Mouse (Mus musculus): ENCODE measurements at regions not wholly inside any gene's neighbourhood (a gene's known extent, or its start where the extent isn't known, plus 50 kb on each side); places are given as distances from the start of the nearest gene placed in this dataset.

DNA sequence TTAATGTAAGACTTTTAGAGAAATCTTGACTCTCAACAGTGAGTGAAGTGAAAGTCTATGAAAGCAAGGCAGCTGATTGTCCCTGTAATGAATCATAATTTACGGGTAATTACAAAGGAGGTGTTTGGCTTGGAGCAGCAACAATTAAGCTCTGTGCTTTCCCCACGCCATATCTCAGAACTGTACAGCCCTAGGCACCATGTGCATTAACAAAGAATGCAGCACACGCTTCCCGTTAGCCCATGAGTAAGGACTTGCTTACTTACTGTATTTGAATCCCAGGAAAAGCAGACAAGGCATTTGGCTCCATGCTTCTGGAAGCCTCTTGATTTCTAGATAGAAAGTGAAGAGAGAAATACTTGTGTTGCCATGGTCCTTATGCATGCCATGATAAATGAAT is 354.2 kb upstream of the Hs6st1 start:
- H3K4me3 ChIP-seq (ENCODE audit: low read length) = no peak overlapping the region
- no peaks in the 10 kb centered on the region for H3K36me3 ChIP-seq (ENCODE audit: control insufficient read depth, insufficient read depth, low read length)
- H3K4me2 ChIP-seq (ENCODE audit: low read length) = no peak overlapping the region
- H3K27ac ChIP-seq (ENCODE audit: low read depth, low read length) = no peak overlapping the region
- no peaks in the 10 kb centered on the region for H3K9me3 ChIP-seq (ENCODE audit: control insufficient read depth, low read length)
- no peak overlapping the region for H3K9ac ChIP-seq (ENCODE audit: low read depth, low read length)
- no peaks in the 10 kb centered on the region for H3K27me3 ChIP-seq (replicated peaks; ENCODE audit: control insufficient read depth, insufficient read depth, low read length)
- no peaks in the 10 kb centered on the region for H3K4me1 ChIP-seq (ENCODE audit: control insufficient read depth, insufficient read depth, low read depth, low read length)
- no peak for ATAC-seq
- 60% methylated on average over 4 of the region's 4 CpGs for WGBS

DNA sequence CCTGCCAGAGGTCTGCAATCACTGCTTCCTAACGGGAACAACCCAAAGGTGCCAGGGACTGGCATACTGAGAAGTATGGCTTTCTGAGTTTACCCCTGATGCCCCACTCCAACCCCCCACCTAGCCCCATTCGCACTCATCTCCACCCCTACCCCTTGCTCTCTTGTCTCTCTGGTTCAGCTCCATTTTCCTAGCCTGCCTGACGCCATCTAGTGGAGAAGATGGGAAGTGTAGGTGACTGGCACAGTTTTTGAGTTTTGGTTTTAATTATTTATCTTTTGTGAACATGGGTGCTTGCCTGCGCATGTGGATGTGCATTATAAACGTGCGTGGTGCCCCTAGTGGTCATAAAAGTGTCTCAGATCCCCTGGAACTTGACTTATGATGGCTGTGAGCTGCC is 352.3 kb upstream of the Hs6st1 start:
- Histone ChIP-seq H3K4me1 (ENCODE audit: control insufficient read depth, insufficient read depth, low read depth, low read length) (no peaks in the 10 kb centered on the region), H3K36me3 (ENCODE audit: control insufficient read depth, insufficient read depth, low read length) (no peaks in the 10 kb centered on the region), H3K4me3 (ENCODE audit: low read length) (no peak overlapping the region), H3K9ac (ENCODE audit: low read depth, low read length) (no peak overlapping the region), H3K9me3 (ENCODE audit: control insufficient read depth, low read length) (no peaks in the 10 kb centered on the region), H3K4me2 (ENCODE audit: low read length) (no peak overlapping the region), H3K27me3 (replicated peaks; ENCODE audit: control insufficient read depth, insufficient read depth, low read length) (no peaks in the 10 kb centered on the region), H3K27ac (ENCODE audit: low read depth, low read length) (no peak overlapping the region)
- no peak for ATAC-seq
- WGBS = 66% methylated on average over 6 of the region's 6 CpGs

DNA sequence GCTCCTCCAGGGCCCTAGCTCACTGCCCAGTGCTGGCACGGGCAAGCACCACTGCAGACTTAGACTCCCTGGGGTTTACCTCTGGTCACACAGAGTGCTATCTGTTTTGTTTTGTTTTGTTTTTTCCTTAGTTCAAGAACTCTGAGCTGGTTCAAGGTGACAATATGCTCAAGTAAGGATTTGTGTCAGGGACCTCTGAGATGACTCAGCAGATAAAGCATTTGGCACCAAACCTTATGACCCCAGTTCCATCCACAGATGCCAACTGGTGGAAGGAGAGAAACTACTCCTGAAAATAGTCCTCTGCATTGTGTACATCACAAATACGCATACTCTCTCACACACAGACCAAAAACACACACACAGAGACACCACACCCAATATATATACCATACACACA is 351.0 kb upstream of the Hs6st1 start:
- 88% methylated on average over 2 of the region's 2 CpGs for WGBS
- Histone ChIP-seq H3K27ac (ENCODE audit: low read depth, low read length) (no peak overlapping the region), H3K4me1 (ENCODE audit: control insufficient read depth, insufficient read depth, low read depth, low read length) (no peaks in the 10 kb centered on the region), H3K4me2 (ENCODE audit: low read length) (no peak overlapping the region), H3K9ac (ENCODE audit: low read depth, low read length) (no peak overlapping the region), H3K4me3 (ENCODE audit: low read length) (no peak overlapping the region), H3K27me3 (replicated peaks; ENCODE audit: control insufficient read depth, insufficient read depth, low read length) (no peaks in the 10 kb centered on the region), H3K36me3 (ENCODE audit: control insufficient read depth, insufficient read depth, low read length) (no peaks in the 10 kb centered on the region), H3K9me3 (ENCODE audit: control insufficient read depth, low read length) (no peaks in the 10 kb centered on the region)
- no peak for ATAC-seq

DNA sequence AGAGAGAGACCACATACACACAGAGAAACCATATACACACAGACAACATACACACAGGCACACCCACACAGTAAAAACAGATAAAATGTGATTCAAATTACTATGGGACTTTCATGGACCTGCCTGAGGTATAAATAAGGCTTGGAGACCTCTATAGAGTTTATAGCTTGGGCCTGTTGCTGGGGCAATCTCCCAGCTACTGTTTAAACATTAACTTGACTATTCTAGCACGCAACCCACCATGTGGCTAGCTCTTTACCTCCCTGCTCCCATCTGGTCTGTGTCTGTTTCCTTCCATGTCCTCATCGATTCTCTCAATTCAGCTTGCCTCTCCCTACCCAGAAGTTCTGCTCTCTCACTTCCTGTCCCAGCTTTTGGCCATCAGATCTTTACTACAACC is 350.5 kb upstream of the Hs6st1 start:
- H3K4me2 ChIP-seq (ENCODE audit: low read length) = no peak overlapping the region
- H3K36me3 ChIP-seq (ENCODE audit: control insufficient read depth, insufficient read depth, low read length) = no peaks in the 10 kb centered on the region
- no peak overlapping the region for H3K27ac ChIP-seq (ENCODE audit: low read depth, low read length)
- no peaks in the 10 kb centered on the region for H3K27me3 ChIP-seq (replicated peaks; ENCODE audit: control insufficient read depth, insufficient read depth, low read length)
- no peaks in the 10 kb centered on the region for H3K4me1 ChIP-seq (ENCODE audit: control insufficient read depth, insufficient read depth, low read depth, low read length)
- 58% methylated on average over 2 of the region's 2 CpGs for WGBS
- H3K9ac ChIP-seq (ENCODE audit: low read depth, low read length) = no peak overlapping the region
- H3K4me3 ChIP-seq (ENCODE audit: low read length) = no peak overlapping the region
- no peaks in the 10 kb centered on the region for H3K9me3 ChIP-seq (ENCODE audit: control insufficient read depth, low read length)
- ATAC-seq = no peak

DNA sequence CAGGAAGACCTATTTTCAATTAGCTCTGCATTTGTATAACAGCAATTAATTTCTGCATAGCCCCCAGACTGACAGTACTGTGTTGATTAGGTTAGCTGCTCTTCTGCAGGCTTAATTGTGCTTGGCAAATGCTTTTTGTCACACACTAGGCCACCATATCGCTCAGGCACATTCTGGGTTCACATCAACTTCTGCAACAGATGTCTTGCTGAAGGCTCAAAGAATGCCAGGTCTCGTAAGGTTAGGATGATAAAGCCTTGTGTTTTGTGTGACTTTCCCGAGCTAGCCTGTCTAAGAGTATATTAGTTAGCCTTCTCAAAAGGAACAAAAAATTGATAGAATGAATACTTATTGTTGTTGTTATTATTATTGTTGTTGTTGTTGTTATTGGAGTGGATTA is 348.1 kb upstream of the Hs6st1 start:
- Histone ChIP-seq H3K27ac (ENCODE audit: low read depth, low read length) (no peak overlapping the region), H3K4me2 (ENCODE audit: low read length) (no peak overlapping the region), H3K4me3 (ENCODE audit: low read length) (no peak overlapping the region), H3K27me3 (replicated peaks; ENCODE audit: control insufficient read depth, insufficient read depth, low read length) (no peaks in the 10 kb centered on the region), H3K4me1 (ENCODE audit: control insufficient read depth, insufficient read depth, low read depth, low read length) (no peaks in the 10 kb centered on the region), H3K36me3 (ENCODE audit: control insufficient read depth, insufficient read depth, low read length) (no peaks in the 10 kb centered on the region), H3K9ac (ENCODE audit: low read depth, low read length) (no peak overlapping the region), H3K9me3 (ENCODE audit: control insufficient read depth, low read length) (no peaks in the 10 kb centered on the region)
- WGBS = 61% methylated on average over 3 of the region's 3 CpGs
- ATAC-seq = no peak

DNA sequence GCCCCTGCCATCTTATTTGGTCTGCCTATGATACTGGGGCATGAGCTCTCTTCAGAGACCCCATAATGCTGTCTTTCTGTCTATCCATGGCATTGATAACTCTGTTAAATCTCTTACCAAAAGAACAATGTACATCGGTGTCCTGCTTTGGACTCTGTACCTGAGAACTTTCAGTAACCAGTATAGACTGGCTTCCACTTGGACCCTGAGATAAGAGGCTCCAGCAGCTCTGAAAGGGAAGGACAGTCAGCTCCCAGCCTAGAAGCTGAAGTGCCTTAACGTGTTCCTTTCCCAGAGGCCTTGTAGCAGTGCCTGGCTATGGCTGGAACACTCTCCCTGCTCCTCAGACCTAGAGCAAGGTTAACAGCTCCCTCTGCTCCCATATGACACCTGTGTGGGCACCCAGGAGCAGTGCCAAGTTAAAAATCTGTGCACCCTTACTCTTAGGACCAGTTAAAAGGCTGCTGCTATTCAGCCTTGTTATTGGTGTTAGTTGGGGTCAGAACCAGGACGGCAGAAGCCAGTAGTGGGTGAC is 343.8 kb upstream of the Hs6st1 start:
- no peaks in the 10 kb centered on the region for H3K9me3 ChIP-seq (ENCODE audit: control insufficient read depth, low read length)
- no peaks in the 10 kb centered on the region for H3K36me3 ChIP-seq (ENCODE audit: control insufficient read depth, insufficient read depth, low read length)
- no peak overlapping the region for H3K4me2 ChIP-seq (ENCODE audit: low read length)
- H3K27me3 ChIP-seq (replicated peaks; ENCODE audit: control insufficient read depth, insufficient read depth, low read length) = no peaks in the 10 kb centered on the region
- no peak for ATAC-seq
- no peak overlapping the region for H3K4me3 ChIP-seq (ENCODE audit: low read length)
- H3K9ac ChIP-seq (ENCODE audit: low read depth, low read length) = no peak overlapping the region
- H3K4me1 ChIP-seq (ENCODE audit: control insufficient read depth, insufficient read depth, low read depth, low read length) = no peaks in the 10 kb centered on the region
- H3K27ac ChIP-seq (ENCODE audit: low read depth, low read length) = no peak overlapping the region
- WGBS = 85% methylated on average over 3 of the region's 3 CpGs

DNA sequence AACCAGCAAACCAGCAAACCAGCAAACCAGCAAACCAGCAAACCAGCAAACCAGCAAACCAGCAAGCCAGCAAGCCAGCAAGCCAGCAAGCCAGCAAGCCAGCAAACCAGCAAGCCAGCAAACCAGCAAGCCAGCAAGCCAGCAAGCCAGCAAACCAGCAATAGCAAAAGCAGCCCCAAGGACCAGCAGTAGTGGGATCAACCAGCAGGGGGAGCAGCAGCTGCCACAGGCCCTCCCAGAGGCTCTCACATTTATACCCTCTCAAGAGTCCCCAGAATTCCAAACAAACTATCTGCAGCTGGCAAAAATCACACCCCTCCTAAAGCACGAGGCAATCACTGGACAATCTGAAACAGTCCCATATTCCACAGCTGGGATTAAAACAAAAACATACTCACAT is 341.6 kb upstream of the Hs6st1 start:
- no peak for ATAC-seq
- Histone ChIP-seq H3K27ac (ENCODE audit: low read depth, low read length) (no peak overlapping the region), H3K27me3 (replicated peaks; ENCODE audit: control insufficient read depth, insufficient read depth, low read length) (no peaks in the 10 kb centered on the region), H3K4me1 (ENCODE audit: control insufficient read depth, insufficient read depth, low read depth, low read length) (no peaks in the 10 kb centered on the region), H3K9ac (ENCODE audit: low read depth, low read length) (no peak overlapping the region), H3K9me3 (ENCODE audit: control insufficient read depth, low read length) (no peaks in the 10 kb centered on the region), H3K4me3 (ENCODE audit: low read length) (no peak overlapping the region), H3K36me3 (ENCODE audit: control insufficient read depth, insufficient read depth, low read length) (no peaks in the 10 kb centered on the region), H3K4me2 (ENCODE audit: low read length) (no peak overlapping the region)
- WGBS = 55% methylated on average over 1 of the region's 1 CpGs

DNA sequence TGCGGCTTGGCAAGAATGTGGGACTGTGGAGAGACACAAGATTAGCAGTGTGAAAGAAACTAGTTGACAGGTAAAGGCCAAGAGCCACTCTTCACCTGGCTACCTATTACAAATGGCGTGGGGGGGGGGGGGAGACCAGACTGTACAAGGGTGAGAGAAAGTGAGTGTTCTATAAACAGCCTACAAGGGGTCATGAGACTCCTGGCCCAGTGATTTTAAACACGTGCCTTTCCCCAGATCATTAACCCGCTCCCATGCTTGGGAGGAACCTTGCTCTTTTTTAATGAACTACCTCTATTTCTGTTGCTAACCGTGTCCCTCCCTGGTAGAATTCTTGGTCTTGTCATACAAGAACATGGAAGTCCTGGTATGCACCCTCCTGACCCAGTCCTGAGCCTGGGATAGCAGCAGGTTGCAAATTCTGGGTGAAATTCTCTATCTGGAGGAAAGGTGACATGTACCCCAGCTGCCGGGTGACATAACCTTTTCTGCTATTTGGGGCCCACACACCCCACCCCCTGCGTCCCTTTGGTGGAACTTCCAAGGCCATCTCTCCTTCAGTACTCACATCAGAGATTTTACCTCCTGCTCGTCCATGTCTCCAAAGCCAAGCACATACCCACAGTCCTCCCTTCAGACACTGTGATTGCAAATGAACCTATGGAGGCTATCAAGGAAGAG is 340.8 kb upstream of the Hs6st1 start:
- Histone ChIP-seq H3K4me2 (ENCODE audit: low read length) (no peak overlapping the region), H3K27ac (ENCODE audit: low read depth, low read length) (no peak overlapping the region), H3K36me3 (ENCODE audit: control insufficient read depth, insufficient read depth, low read length) (no peaks in the 10 kb centered on the region), H3K4me3 (ENCODE audit: low read length) (no peak overlapping the region), H3K4me1 (ENCODE audit: control insufficient read depth, insufficient read depth, low read depth, low read length) (no peaks in the 10 kb centered on the region), H3K9ac (ENCODE audit: low read depth, low read length) (no peak overlapping the region), H3K27me3 (replicated peaks; ENCODE audit: control insufficient read depth, insufficient read depth, low read length) (no peaks in the 10 kb centered on the region), H3K9me3 (ENCODE audit: control insufficient read depth, low read length) (no peaks in the 10 kb centered on the region)
- 88% methylated on average over 8 of the region's 8 CpGs for WGBS
- ATAC-seq = no peak

DNA sequence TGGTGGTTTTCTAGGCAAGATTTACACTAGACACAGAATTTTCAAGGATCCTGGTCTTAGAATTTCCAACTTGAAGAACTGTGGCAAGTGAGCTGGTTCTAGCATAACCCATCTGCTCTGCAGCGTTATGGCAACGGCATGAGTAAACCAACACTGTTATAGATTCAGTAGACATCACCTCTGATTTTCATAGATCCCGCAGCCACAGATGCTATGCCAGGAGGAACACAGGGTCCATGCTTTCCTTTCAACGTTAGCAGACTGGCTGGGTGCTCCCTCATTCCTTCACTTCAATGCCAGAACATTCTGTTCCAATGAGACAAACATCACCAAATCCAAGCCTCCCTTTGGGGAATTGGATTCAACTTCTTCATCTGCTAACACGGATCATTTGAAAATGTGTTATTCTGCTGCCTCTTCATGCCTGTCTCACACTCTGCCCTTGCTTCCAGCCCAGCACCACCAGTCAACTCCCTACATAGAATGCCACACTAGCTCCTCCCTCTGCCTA is 338.4 kb upstream of the Hs6st1 start:
- 83% methylated on average over 5 of the region's 5 CpGs for WGBS
- no peak for ATAC-seq

More for the DNA sequence above, 338.4 kb upstream of the Hs6st1 start:
- no peak overlapping the region for H3K4me2 ChIP-seq (ENCODE audit: low read length)
- H3K27ac ChIP-seq (ENCODE audit: low read depth, low read length) = no peak overlapping the region
- H3K4me3 ChIP-seq (ENCODE audit: low read length) = no peak overlapping the region
- H3K4me1 ChIP-seq (ENCODE audit: control insufficient read depth, insufficient read depth, low read depth, low read length) = no peaks in the 10 kb centered on the region
- H3K36me3 ChIP-seq (ENCODE audit: control insufficient read depth, insufficient read depth, low read length) = no peaks in the 10 kb centered on the region
- no peak overlapping the region for H3K9ac ChIP-seq (ENCODE audit: low read depth, low read length)
- no peaks in the 10 kb centered on the region for H3K9me3 ChIP-seq (ENCODE audit: control insufficient read depth, low read length)
- H3K27me3 ChIP-seq (replicated peaks; ENCODE audit: control insufficient read depth, insufficient read depth, low read length) = no peaks in the 10 kb centered on the region

All from hindbrain, embryonic 16.5 days (tissue).